Mouse (Mus musculus) retina, embryonic 14.5 days (tissue): Measurements from ENCODE around the gene Olfr846.

Experiments
- DNase-seq: peaks from one replicate; pipeline ENCODE4 v3.0.0-alpha.2; 2015; ENCODE audit warnings: low spot score

Olfr846 gene

GRCm38 (mm10) chr9:19363905-19364304, at the start of gene Olfr846:
Gene Olfr846, minus strand, starts transcription at chr9:19364005.
- DNase-seq = no peak

DNA sequence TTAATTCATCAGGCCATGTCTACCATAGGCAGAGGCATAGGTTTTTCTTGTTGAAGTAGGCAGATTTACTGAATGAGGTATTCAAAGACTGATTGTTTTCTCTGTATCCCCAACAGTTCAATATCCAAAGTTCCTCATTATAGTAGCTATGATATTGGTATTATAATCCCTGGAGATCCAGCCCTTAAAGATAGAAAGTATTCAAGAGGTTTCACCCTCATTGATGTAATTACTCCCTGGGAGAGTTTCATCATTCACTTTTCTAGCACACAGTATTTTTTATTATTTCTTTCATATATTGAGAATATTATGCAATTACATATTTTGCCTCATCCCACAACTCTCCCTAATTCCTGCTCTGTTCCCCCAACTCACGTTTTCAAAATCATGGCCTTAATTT, 14.8 kb upstream of the Olfr846 start, which contains the start of gene Olfr847:
Gene Olfr847, minus strand, starts transcription at position 101 of the 400 bp plus-strand sequence.
- no peak for DNase-seq

DNA sequence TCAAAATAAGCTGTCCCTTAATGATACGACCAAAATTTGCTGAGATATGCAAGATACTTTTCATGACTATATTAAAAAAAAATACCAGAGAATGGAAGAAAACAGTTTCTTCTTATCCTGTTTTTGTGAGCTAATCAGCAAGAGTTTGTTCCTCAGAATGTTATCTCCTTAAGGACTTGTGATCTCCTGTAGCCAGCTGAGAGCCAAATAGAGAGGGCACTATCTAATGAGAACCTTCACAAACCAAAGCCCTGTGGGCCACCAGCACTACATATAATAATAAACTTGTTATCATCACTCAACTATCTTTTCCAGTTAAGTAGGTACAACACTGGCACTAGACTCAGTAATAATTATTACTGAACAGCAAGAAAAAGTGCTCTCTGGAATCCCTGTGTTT, 27.6 kb downstream of the Olfr846 start, which contains the start of gene Olfr845:
Gene Olfr845, plus strand, starts transcription at position 301 of the 400 bp plus-strand sequence.
- no peak for DNase-seq

DNA sequence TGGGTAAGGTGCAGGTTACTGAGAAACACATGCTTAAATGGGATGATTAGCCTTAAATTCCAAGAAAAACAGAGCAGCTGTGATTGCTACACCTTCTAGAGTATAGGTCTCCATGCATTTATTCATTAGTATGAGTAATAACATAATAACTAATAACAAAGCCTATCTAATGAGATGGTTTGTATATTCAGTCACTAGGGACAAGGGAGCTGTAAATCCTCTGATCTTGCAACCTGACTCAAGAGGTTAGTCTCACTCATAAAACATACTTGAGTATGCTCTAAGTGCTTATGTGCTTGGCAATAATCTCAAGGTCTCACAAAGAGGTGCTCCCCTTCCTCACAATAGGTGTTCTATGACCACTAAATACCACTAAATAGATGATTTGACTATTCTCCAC, 47.8 kb downstream of the Olfr846 start, which contains the start of gene Olfr844:
Gene Olfr844, plus strand, starts transcription at position 301 of the 400 bp plus-strand sequence.
- DNase-seq = no peak
